Mouse (Mus musculus): Measurements from ENCODE around the gene Mical2. TPM values are rescaled to one million over a fixed set of nuclear protein-coding genes. Genes with fewer than 3 reads are reported as not detected.

Mical2 gene
- total RNA-seq, 2 experiments from 2014 or later: 667 to 694 TPM

DNA sequence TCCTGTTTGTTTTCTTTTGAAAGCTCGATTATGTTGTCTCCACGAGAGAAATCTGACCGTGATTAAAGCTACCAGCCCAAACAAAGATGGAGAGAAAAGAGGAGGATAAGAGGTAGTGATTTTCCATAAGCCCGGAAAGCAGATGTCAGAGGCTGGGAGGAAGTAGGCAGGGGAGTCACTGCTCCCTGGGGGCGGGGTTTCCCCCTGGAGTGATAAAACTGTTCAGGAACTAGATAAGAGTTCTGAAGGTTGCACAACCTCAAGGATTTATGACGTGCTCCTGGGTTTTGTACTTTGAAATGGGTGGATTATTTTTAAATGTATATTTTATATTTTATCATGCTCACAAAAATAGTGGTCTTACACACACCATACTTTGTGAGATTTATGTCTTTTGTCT is 8.4 kb upstream of the Mical2 start:
- DNase-seq (ENCODE audit: low spot score in 2 of 2): no peak
- TF ChIP-seq CTCF (conservative IDR thresholded peaks at IDR 0.05): no peak
- Histone ChIP-seq H3K27ac (no peak overlapping the region), H3K4me3 (no peak overlapping the region)

DNA sequence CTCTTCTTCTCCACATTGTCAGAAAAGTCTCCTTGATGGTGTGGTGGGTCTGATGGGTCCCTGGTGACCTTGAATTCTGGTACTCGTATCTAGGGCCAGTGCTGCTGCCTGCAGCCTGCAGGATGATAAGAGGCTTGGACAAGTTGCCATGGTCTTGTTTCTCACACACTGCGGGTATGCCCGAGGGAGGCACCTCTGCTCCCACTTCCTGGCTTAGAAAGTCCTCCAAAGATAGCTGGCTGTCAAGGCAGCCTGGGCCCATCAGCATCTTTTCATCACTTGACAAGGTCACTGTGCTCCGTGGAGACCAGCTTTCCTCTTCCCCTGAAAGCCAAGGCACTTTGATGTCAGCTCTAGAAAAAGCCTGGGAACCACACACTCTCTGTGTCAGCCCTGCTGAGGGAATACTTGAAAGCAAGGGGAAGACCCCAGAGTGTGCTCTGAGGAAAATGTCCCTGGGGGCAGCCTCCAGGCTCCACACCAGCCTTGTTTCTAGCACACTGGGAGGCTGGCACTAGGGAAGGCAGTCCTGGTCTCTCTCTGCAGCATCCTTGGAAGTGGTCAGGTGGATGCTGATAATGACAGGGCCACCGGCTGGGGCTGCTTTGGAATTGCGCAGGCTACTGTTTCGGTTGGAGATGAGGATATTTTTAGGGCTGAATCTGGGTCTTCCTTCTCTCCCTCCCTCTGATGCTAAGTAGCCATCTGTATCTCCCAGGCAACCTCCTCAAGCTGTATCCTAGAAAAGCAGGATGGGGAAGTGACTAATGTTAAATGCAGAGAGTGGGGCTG is 2.7 kb upstream of the Mical2 start:
- no peak for TF ChIP-seq CTCF (conservative IDR thresholded peaks at IDR 0.05)
- Histone ChIP-seq H3K27ac (peak overlapping the region; percentile 92), H3K4me3 (no peak overlapping the region)
- peak; percentile 55 to 87 for DNase-seq (ENCODE audit: low spot score in 2 of 2)

DNA sequence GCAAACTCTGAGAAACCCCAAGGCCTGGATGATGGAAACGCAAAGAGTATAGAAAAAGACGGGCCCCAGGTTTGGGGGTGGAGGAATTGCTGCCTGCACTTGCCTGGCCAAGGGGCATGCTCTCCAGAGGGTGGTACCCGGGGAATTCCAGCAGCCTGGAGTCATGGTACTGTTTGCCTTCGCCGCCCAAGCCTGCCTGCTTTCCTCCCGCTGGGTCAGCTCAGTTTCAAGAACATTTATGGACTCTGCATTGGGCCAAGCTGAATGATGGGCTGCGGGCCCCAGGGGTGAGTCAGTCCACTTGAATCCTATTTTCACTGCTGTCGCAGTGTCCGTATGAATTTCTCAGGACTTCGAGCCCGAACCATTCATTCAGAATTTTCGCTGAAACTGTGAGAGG is 802 bp upstream of the Mical2 start:
- H3K27ac ChIP-seq: peak overlapping the region; percentile 92

DNA sequence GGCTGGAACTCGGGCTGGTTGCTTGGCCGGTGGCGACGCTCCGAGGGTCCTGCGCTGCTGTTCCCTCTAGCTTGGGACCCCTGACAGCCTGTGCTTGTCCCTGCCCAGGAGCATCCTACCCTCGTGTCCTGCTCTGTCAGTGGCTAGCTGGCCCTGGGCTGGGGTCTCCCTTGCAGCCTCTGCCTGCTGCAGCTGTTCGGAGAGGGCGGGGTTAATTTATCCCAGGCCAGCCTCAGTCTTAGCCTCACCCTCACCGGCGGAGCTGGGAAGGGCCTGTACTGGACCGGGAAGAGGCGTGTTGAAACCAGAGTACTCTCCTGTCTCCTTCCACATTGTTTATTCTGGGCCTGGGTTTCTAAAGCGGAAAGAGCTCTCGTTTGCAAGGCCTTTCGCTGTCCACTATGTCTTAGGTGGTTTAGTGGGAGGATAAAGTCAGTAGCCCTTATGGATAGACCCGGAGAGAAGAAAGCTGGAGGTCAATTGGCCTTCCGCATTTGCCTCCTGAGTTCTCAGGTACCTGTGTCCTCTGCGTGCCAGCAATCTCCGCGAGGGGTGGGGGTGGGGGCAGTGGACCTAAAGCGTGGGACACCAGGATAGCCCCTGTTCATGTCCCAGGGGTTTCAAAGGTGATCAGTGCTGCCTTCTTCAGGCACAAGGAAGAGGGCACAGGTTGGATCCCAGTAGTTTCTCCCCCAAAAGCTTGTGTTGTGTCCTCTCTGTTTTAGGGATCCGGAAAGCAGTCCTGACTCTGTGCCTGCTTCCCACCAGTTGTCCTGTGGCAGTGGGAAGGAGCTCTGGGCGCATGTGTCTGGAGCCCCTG is 1.0 kb downstream of the Mical2 start:
- TF ChIP-seq CTCF (conservative IDR thresholded peaks at IDR 0.05): no peak
- Histone ChIP-seq H3K27ac (peak overlapping the region; percentile 92), H3K4me3 (peak overlapping the region; percentile 92)
- no peak for DNase-seq (ENCODE audit: low spot score in 2 of 2)

More for the DNA sequence above, 802 bp upstream of the Mical2 start:
- H3K4me3 ChIP-seq: no peak overlapping the region
- DNase-seq (ENCODE audit: low spot score in 2 of 2): no peak
- TF ChIP-seq CTCF (conservative IDR thresholded peaks at IDR 0.05): no peak

DNA sequence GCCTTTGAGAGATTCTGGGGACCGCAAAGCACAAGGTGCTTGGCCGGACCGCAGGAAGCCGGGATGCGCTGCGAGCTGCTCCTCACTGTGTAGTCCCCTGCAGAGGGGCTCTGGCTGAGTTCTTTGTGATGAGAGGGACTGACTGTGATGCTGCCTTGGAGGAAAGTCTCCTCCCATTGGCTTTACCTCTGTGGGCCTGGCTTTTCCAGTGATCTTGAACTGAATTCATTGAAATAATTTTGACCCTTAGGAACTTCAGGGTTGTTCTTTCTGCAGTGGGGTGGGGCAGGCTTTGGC is 1.6 kb downstream of the Mical2 start:
- no peak for TF ChIP-seq CTCF (conservative IDR thresholded peaks at IDR 0.05)
- H3K27ac ChIP-seq: peak overlapping the region; percentile 92

DNA sequence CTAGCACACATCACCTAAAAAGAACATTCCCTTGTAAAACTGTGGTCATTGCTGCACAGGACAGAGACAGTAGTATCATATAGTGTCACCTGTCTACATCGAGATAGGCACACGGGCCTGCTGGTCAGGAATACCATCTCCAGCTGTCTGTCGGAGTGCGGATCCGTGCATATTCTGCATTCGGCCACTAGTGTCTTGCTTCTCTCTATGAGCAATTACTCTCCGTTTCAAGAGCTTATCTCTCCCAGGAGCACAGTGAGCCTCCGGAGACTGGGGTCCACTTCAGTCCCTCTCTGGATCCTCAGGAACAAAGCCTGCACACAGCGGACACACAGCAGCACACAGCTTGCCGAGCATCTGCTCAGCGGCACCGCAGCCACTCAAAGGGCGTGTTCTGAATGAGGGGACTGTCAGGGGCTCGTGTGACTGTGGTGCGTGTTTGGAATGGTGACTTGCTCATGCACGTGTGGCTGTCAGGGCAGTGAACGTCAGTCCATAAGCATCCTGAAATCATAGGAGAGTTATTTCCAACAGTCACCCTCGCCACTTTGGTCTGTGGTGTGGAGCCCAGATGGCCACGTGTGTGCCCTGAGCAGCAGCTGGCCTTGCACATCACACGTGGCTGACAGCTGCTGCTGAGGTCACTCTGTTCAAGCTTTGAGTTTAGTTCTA is 3.3 kb downstream of the Mical2 start:
- DNase-seq (ENCODE audit: low spot score in 2 of 2): no peak
- Histone ChIP-seq H3K27ac (peak overlapping the region; percentile 92), H3K4me3 (peak overlapping the region; percentile 92)
- peak; percentile 60 for TF ChIP-seq CTCF (conservative IDR thresholded peaks at IDR 0.05)

More for the DNA sequence above, 1.6 kb downstream of the Mical2 start:
- no peak for DNase-seq (ENCODE audit: low spot score in 2 of 2)
- peak overlapping the region; percentile 92 for H3K4me3 ChIP-seq

DNA sequence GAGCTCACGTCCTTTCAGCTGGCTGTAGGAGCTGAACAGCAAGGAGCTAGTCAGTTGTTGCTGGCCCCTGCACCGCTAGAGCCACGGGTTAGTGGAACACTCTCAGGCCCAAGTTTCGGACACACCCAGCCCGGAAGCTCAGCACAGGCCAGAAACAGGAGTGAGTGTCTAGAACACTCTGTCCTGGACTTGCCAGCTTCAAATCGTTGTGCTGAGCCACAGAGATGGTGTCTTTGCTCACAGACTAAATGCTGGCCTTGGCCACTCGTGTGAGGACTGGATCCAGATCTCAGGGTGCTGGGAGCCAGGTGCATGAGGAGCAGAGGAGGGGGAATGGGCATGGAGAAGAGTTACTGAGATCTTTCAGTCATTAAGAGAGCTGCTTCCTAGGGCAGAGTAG is 6.1 kb downstream of the Mical2 start:
- no peak for TF ChIP-seq CTCF (conservative IDR thresholded peaks at IDR 0.05)
- no peak for DNase-seq (ENCODE audit: low spot score in 2 of 2)
- H3K27ac ChIP-seq: peak overlapping the region; percentile 92
- H3K4me3 ChIP-seq: peak overlapping the region; percentile 20; the same call in 1 of the 2 replicates

DNA sequence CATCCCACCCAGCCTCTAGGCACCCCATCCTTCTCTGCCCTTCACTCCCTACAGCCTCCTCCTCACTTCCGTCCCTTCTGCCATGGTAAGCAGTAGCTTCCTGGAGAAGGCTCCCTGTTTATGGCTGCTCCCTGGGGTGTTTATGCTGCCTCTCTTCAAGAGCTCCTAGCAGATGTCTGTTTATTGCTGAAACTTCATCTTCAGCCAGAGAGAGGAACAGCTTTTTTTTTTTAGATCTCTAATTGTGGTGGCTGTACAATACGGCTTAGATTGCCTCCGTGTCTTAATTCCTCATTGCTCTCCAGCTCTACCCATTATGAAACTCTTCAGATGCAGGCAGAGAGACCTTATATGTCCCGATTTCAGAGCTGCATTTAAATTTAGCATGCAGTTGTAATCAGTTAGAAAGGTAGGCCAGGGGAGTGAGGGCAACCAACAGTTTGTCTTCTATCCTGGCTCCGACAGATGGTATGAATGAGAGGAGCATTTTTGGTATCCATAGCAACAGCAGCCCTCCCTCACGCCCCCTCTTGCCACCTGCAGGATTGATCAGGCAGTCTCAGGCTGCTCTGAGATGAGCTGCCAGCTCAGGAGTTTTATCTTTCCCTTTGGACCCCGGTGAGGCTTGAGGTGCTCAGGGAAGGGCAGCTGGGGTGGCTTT is 7.8 kb downstream of the Mical2 start:
- DNase-seq (ENCODE audit: low spot score in 2 of 2): peak; percentile 69 to 88
- Histone ChIP-seq H3K27ac (peak overlapping the region; percentile 92), H3K4me3 (no peak overlapping the region; the same call in 1 of the 2 replicates)
- 0 out of 2 replicates have a peak, but pooled peaks have one; percentile 19 for TF ChIP-seq CTCF (conservative IDR thresholded peaks at IDR 0.05)

DNA sequence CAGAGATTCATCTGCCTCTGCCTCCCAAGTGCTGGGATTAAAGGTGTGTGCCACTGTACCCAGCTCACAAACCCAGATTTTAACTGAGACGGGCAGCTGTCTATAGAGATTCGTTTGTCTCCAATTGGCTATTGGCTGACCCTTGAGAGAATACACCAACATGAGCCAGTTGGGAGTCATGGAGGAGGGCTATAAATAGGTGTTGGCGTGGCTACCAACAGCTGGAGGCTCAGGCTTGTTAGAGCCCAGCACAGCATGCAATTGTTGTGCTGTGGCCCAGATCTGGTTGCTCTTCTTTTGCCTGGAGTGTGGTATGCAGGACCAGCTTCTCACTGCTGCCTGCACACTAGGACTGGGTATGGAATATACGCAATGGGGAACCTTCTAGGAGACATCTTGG is 8.8 kb downstream of the Mical2 start:
- no peak for DNase-seq (ENCODE audit: low spot score in 2 of 2)
- H3K27ac ChIP-seq: peak overlapping the region; percentile 92
- no peak overlapping the region for H3K4me3 ChIP-seq
- TF ChIP-seq CTCF (conservative IDR thresholded peaks at IDR 0.05): no peak

DNA sequence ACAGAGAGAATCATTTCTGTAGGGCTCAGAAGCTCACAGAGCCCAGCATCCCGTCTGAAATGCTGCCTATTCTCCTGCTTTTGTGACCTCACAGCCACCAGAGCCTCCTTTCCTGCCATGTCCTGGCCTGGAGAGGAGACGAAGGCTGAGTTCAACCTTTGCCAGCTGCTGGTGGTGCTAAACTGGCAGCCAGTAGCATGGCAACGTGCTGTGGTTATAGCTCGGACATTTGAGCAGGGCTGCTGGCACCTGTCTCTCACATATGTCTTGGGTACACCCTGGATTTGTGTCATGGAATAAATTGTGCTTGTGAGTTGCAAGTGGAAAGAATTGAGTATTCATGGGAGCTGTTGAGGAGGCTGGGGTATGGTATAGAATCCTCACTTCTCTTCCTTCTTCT is 9.8 kb downstream of the Mical2 start:
- no peak for TF ChIP-seq CTCF (conservative IDR thresholded peaks at IDR 0.05)
- H3K4me3 ChIP-seq: no peak overlapping the region
- H3K27ac ChIP-seq: peak overlapping the region; percentile 92
- no peak for DNase-seq (ENCODE audit: low spot score in 2 of 2)

DNA sequence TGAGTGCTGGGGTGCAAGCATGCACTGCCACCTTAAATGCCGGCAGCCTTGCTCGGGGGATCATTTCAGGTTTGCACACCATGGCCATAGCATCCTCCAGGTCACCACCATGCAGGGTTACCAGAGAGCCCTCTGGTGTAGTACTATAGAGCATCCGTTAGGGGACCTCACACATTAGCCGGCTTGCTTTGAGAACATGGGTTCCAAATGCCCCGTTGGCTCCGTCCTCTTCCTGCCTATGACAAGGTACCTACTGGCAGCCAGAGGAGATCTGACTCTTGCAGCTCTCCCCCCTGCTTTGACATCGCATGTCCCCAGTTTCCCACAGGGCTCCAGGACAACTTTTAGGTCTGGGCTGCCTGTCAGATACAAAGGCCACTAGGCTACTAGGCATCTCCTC is 11.6 kb downstream of the Mical2 start:
- H3K27ac ChIP-seq: peak overlapping the region; percentile 92
- DNase-seq (ENCODE audit: low spot score in 2 of 2): no peak
- peak; percentile 42 for TF ChIP-seq CTCF (conservative IDR thresholded peaks at IDR 0.05)
- no peak overlapping the region for H3K4me3 ChIP-seq

DNA sequence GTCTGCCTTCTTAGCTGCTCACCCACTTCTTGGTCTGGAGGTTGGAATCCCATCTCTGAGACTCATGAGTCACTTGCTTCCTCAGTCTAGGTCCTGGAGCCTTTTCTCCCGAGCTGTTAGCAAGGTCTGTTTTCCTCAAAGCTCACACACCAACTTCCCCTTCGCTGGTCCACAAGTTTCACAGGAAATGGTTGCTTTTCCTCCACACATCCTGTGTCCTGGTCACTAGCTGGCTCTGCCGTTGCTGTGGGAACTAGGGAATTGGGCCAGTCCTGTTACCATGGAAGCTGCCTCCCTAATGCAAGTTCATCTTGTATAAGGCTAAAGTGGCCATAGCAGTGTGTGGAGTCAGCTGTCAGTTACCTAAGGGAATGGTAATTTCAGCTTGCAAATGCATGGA is 12.2 kb downstream of the Mical2 start:
- TF ChIP-seq CTCF (conservative IDR thresholded peaks at IDR 0.05): no peak
- no peak for DNase-seq (ENCODE audit: low spot score in 2 of 2)
- H3K4me3 ChIP-seq: no peak overlapping the region
- H3K27ac ChIP-seq: peak overlapping the region; percentile 92

Measured in layer of hippocampus, adult 2 months (tissue).